Mouse (Mus musculus) ES-E14 (cell line): ENCODE results near the gene Rbm38. TPM values are rescaled to one million over a fixed set of nuclear protein-coding genes. Genes with fewer than 3 reads are reported as not detected.

Experiments used
- DNase-seq: peaks from one replicate; pipeline ENCODE4 v3.0.0-alpha.2; 2013; ENCODE audit warnings: low read depth, low spot score
- H3K27ac ChIP-seq: 2 replicates; pipeline ENCODE4 v1.5.1; 2012; ENCODE audit warnings: low read depth, mild to moderate bottlenecking, low read length, moderate library complexity, mixed read lengths; ENCODE audit not compliant: poor library complexity, insufficient read depth, severe bottlenecking
- H3K36me3 ChIP-seq: 2 replicates; pipeline ENCODE4 v1.6.1; 2012; ENCODE audit warnings: mild to moderate bottlenecking, low read length, moderate library complexity, mixed read lengths; ENCODE audit not compliant: control insufficient read depth, poor library complexity, insufficient read depth, severe bottlenecking
- H3K4me1 ChIP-seq, 2 experiments: fragments of 150-350 bp in 1 of 2; sonication (generic) in 1 of 2; 2 replicates each; pipeline ENCODE4 v1.6.1; 2012; ENCODE audit warnings: low read length in 2 of 2, mild to moderate bottlenecking in 1 of 2, mixed read lengths in 1 of 2; ENCODE audit not compliant: control insufficient read depth in 2 of 2, insufficient read depth in 2 of 2, poor library complexity in 1 of 2
- H3K4me3 ChIP-seq, 2 experiments: fragments of 150-350 bp in 1 of 2; sonication (generic) in 1 of 2; 2 replicates each; pipeline ENCODE4 v1.5.1; 2012; ENCODE audit warnings: low read length in 2 of 2, low read depth in 1 of 2, mild to moderate bottlenecking in 1 of 2, mixed read lengths in 1 of 2; ENCODE audit not compliant: insufficient read depth in 1 of 2, poor library complexity in 1 of 2, severe bottlenecking in 1 of 2
- H3K9ac ChIP-seq: 2 replicates; pipeline ENCODE4 v1.6.1; 2012; ENCODE audit warnings: low read depth, mild to moderate bottlenecking, low read length, mixed read lengths; ENCODE audit not compliant: poor library complexity, insufficient read depth, severe bottlenecking
- H3K9me3 ChIP-seq: fragments of 150-350 bp; sonication (generic); 2 replicates; pipeline ENCODE4 v1.6.1; 2012; ENCODE audit warnings: low read depth, mild to moderate bottlenecking, low read length; ENCODE audit not compliant: control insufficient read depth, insufficient read depth
- CHD2 ChIP-seq: IDR thresholded peaks from 2 replicates; pipeline ENCODE4 v1.6.1; 2014; ENCODE audit warnings: mild to moderate bottlenecking, low read depth, low read length, inconsistent platforms
- HCFC1 ChIP-seq: IDR thresholded peaks from 2 replicates; pipeline ENCODE4 v1.6.1; 2012; ENCODE audit warnings: low read length, inconsistent platforms, borderline replicate concordance; ENCODE audit not compliant: insufficient read depth
- MAFK ChIP-seq: IDR thresholded peaks from 2 replicates; pipeline ENCODE4 v1.6.1; 2014; ENCODE audit warnings: mild to moderate bottlenecking, low read depth, low read length, inconsistent platforms; ENCODE audit not compliant: insufficient read depth
- ZC3H11A ChIP-seq: IDR thresholded peaks from 2 replicates; pipeline ENCODE4 v1.6.1; 2012; ENCODE audit warnings: low read depth, mild to moderate bottlenecking, inconsistent platforms, low read length, borderline replicate concordance
- ZNF384 ChIP-seq: IDR thresholded peaks from 2 replicates; pipeline ENCODE4 v1.6.1; 2012; ENCODE audit warnings: low read depth, low read length, inconsistent platforms
- in situ Hi-C, 2 experiments: fragments of 600-800 bp; cut with MboI; formaldehyde crosslinking; loops; one replicate each; pipeline ENCODE4 v1.15.1; 2025; ENCODE audit warnings: low sequenced_read_pairs in 2 of 2, inconsistent platforms in 1 of 2; ENCODE audit not compliant: unreplicated experiment in 2 of 2
- total RNA-seq: library from RNA; depleted of rRNA; stranded (reverse); fragments of 300-350 nt; gene quantifications from 2 replicates; pipeline ENCODE4 v1.2.3, GENCODE M21; 2012

Rbm38 gene
- total RNA-seq, 1 experiment: 26.7 TPM

DNA sequence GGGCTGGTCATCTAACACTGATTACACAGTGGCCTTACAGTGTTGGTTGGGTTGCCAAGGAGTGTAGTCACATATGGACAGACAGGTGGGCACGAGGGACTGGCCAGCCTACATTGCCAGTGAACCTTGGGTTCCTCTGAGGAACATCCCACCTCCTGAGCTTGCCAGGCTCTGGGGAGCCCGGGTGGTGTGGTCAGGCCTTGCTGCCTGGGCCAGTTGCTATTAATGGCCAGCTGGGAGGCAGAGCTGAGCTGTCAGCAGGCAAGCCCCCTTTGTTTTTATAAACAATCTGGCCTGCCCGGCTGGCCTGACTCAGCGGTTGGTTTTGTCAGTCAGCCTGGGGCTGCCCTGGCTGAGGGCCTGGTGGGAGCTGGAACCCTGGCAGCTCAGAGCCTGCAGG, 4.6 kb downstream of the Rbm38 start:
- H3K9ac ChIP-seq: no peak overlapping the region
- in situ Hi-C loops: no loop called here
- no peak for DNase-seq
- TF ChIP-seq HCFC1 (no peak), MAFK (no peak), ZC3H11A (no peak), ZNF384 (no peak), CHD2 (no peak)
- peaks cover 0 to 22% of the 10 kb centered on the region in 2 experiments; a peak in 3 of 4 replicates for H3K4me1 ChIP-seq
- H3K36me3 ChIP-seq: peaks cover 61% of the 10 kb centered on the region
- H3K27ac ChIP-seq: no peak overlapping the region
- no peaks in the 10 kb centered on the region for H3K9me3 ChIP-seq
- no peak overlapping the region for H3K4me3 ChIP-seq

DNA sequence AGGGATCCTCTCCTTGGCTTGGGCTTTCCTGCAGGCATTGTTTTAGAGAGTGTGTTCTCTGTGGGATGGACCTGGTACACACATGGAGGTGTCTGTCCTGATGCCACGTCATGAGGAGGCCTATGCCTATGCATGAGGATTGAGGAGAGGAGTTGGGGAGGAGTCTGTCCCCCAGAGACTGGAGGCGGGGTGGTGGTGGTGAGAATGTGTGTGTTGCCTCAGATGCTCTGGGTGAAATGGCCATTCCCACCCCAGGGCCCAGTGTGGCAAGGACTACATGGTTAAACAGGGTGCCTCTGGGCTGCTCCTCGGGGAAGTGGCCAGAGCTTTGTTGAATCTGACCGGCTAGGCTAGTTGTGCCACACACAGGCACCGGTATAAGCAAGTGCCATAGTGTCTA, 6.0 kb downstream of the Rbm38 start:
- TF ChIP-seq HCFC1 (no peak), ZC3H11A (no peak), ZNF384 (no peak), MAFK (no peak), CHD2 (no peak)
- H3K4me3 ChIP-seq: no peak overlapping the region
- in situ Hi-C loops: no loop called here

GRCm38 (mm10) chr2:173026688-173027131, 6.4 kb downstream of the Rbm38 start:
- TF ChIP-seq MAFK (no peak), ZNF384 (no peak), HCFC1 (no peak), CHD2 (no peak), ZC3H11A (no peak)
- no peak overlapping the region for H3K4me3 ChIP-seq
- DNase-seq: no peak
- H3K9me3 ChIP-seq: no peaks in the 10 kb centered on the region
- peaks cover 77% of the 10 kb centered on the region for H3K36me3 ChIP-seq
- in situ Hi-C loops: no loop called here
- H3K27ac ChIP-seq: no peak overlapping the region
- H3K9ac ChIP-seq: no peak overlapping the region
- peaks cover 0 to 24% of the 10 kb centered on the region in 2 experiments; a peak in 2 of 4 replicates for H3K4me1 ChIP-seq

More for the DNA sequence above, 6.0 kb downstream of the Rbm38 start:
- Histone ChIP-seq H3K36me3 (peaks cover 74% of the 10 kb centered on the region), H3K9ac (no peak overlapping the region), H3K27ac (no peak overlapping the region), H3K9me3 (no peaks in the 10 kb centered on the region), H3K4me1 (peaks cover 0 to 24% of the 10 kb centered on the region in 2 experiments; a peak in 2 of 4 replicates)
- DNase-seq: no peak

DNA sequence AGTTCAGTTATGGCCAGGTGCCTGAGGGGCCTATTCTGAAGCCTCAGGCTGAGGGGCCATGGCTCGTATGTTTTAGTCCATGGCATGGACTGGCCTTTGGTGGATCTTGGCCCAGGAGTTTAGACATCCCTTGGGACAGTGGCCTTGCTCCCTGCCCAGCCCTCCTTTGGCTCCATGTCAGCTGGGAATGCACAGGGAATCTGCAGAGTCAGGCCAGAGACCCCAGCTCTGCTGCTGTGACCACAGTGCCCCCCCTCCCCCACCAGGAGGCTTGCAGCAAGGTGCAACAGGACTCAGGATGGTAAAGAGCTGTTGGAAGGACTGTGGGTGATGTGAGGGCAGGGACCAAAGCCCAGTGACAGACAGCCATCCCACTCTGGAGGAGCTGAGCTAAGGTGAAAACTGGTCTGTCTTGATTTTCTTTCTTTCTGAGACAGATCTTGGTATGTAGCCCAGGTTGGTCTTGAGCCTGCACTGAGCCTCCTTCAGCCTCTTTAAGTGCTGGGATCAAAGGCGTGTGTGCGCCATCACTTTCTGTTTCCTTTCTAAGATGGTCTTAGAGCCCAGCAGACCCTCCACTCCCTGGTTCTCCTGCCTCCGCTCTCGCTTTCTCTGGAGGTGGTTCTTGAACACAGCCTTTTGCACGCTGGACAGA, 7.0 kb downstream of the Rbm38 start:
- Histone ChIP-seq H3K36me3 (peaks cover 82% of the 10 kb centered on the region), H3K4me3 (no peak overlapping the region), H3K9me3 (no peaks in the 10 kb centered on the region), H3K4me1 (peaks cover 0 to 24% of the 10 kb centered on the region in 2 experiments; a peak in 2 of 4 replicates), H3K9ac (no peak overlapping the region), H3K27ac (no peak overlapping the region)
- TF ChIP-seq ZC3H11A (no peak), ZNF384 (no peak), CHD2 (no peak), MAFK (no peak), HCFC1 (no peak)
- in situ Hi-C loops: no loop called here
- no peak for DNase-seq
